Comparison of ENCODE assay signal across 16 mouse cellular contexts in the genomic region with DNA sequence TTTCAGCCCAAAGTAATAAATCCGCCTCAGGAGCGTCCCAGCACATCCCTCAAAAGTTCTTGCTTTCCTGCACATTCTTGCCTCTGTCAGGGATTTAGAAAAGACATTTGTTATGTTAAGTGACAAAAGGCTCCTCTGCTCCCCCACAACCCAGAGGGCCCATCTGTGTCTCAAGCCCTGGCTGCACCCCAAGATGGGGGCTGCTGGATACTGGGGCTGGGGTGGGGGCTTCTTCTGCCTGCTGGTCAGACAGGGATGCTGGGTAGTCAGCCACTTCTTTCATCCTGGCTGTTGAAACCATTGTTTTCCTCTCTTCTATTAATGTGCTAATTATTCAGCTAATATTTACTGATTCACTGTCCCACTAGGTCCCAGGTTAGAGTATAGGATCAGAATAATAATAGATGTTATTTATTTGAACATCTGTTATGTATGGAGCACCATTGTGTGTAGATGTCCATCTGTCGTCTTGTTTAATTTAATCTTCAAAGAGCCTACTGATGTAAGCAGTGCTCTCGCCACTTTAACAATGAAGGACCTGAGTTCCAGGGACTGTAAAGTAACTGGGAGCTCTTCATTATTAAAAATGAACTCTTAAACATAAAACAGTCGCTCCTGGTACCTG. TPM values are rescaled to one million over a fixed set of nuclear protein-coding genes. Genes with fewer than 3 reads are reported as not detected.
DNase-seq lines count a peak whose midpoint lies in the region; ATAC-seq and TF ChIP-seq lines count a peak whose summit lies in the region.
"Had no signal": no experiment of that assay in that cellular context is flagged by ENCODE, and none has a peak within 500 bp of the region (broad histone marks: within the 10 kb centered on the region; RNA-seq: fewer than 3 reads in every experiment).

No protein-coding gene starts in this region.

- H3K27ac ChIP-seq in layer of hippocampus, adult 2 months, result peak overlapping the region; percentile 95
- H3K27ac ChIP-seq in forebrain, embryonic 15.5 days (replicated peaks), result peak overlapping the region; percentile 76
- H3K27ac ChIP-seq in midbrain, embryonic 10.5 days (replicated peaks), result peak overlapping the region; percentile 86
- H3K27ac ChIP-seq in neural tube, embryonic 15.5 days (replicated peaks), result peak overlapping the region; percentile 70
- H3K27ac ChIP-seq: limb, embryonic 12.5 days had no signal

- H3K4me2 ChIP-seq in forebrain, embryonic 15.5 days (replicated peaks), result no peak overlapping the region
- no peak overlapping the region for H3K4me2 ChIP-seq in neural tube, embryonic 15.5 days
- H3K4me2 ChIP-seq: limb, embryonic 12.5 days had no signal

- no peaks in the 10 kb centered on the region for H3K36me3 ChIP-seq in forebrain, embryonic 15.5 days
- peaks cover 71% of the 10 kb centered on the region for H3K36me3 ChIP-seq in midbrain, embryonic 10.5 days
- peaks cover 3% of the 10 kb centered on the region; the same call in 1 of the 2 replicates for H3K36me3 ChIP-seq in neural tube, embryonic 15.5 days
- H3K36me3 ChIP-seq: limb, embryonic 12.5 days had no signal

- WGBS in forebrain, embryonic 15.5 days, result 18% methylated on average over 5 of the region's 5 CpGs
- 49% methylated on average over 5 of the region's 5 CpGs for WGBS in midbrain, embryonic 10.5 days
- WGBS in neural tube, embryonic 15.5 days, result 29% methylated on average over 5 of the region's 5 CpGs

- peaks cover 22% of the 10 kb centered on the region for H3K4me1 ChIP-seq in forebrain, embryonic 15.5 days
- peaks cover 72% of the 10 kb centered on the region for H3K4me1 ChIP-seq in midbrain, embryonic 10.5 days
- peaks cover 40% of the 10 kb centered on the region for H3K4me1 ChIP-seq in neural tube, embryonic 15.5 days
- H3K4me1 ChIP-seq: limb, embryonic 12.5 days had no signal

- no peak overlapping the region for H3K4me3 ChIP-seq in layer of hippocampus, adult 2 months
- no peak overlapping the region for H3K4me3 ChIP-seq in forebrain, embryonic 15.5 days
- H3K4me3 ChIP-seq in midbrain, embryonic 10.5 days, result no peak overlapping the region
- no peak overlapping the region for H3K4me3 ChIP-seq in neural tube, embryonic 15.5 days (replicated peaks)
- H3K4me3 ChIP-seq: limb, embryonic 12.5 days had no signal

- H3K27me3 ChIP-seq in forebrain, embryonic 15.5 days, result no peaks in the 10 kb centered on the region
- H3K27me3 ChIP-seq in midbrain, embryonic 10.5 days (ENCODE audit: low read depth, poor library complexity, severe bottlenecking), result no peaks in the 10 kb centered on the region
- no peaks in the 10 kb centered on the region for H3K27me3 ChIP-seq in neural tube, embryonic 15.5 days (replicated peaks)

- DNase-seq in layer of hippocampus, adult 2 months (ENCODE audit: low spot score in 2 of 2), result no peak
- no peak for DNase-seq in layer of hippocampus, postnatal 10 days (ENCODE audit: low spot score in 2 of 2)
- peak; percentile 24 for DNase-seq in midbrain, embryonic 10.5 days (ENCODE audit: low spot score)
- DNase-seq in Muller cell, postnatal 12 days (ENCODE audit: inconsistent ontology term), result no peak
- DNase-seq in frontal cortex, adult 2 months (ENCODE audit: extremely low spot score in 1 of 2, low spot score in 1 of 2), result no peak
- DNase-seq: B cell, adult 2 months; cerebellum, adult 9-11 months; liver, postnatal 0 days had no signal

- TF ChIP-seq CTCF in layer of hippocampus, adult 2 months (conservative IDR thresholded peaks at IDR 0.05), result no peak

- ATAC-seq in forebrain, embryonic 15.5 days (replicated peaks), result peak; percentile 47
- peak; percentile 62; the same call in 1 of the 2 replicates for ATAC-seq in neural tube, embryonic 15.5 days (ENCODE audit: low FRiP score)
- no peak for ATAC-seq in CD4-positive, CD25-positive, alpha-beta regulatory T cell, adult 4 months
- ATAC-seq: liver, postnatal 0 days had no signal

- H3K9ac ChIP-seq in forebrain, embryonic 15.5 days (replicated peaks), result no peak overlapping the region
- no peak overlapping the region for H3K9ac ChIP-seq in neural tube, embryonic 15.5 days (replicated peaks)
- H3K9ac ChIP-seq: limb, embryonic 12.5 days; liver, postnatal 0 days had no signal

- no peaks in the 10 kb centered on the region for H3K9me3 ChIP-seq in forebrain, embryonic 15.5 days
- H3K9me3 ChIP-seq in midbrain, embryonic 10.5 days (replicated peaks), result no peaks in the 10 kb centered on the region
- no peaks in the 10 kb centered on the region for H3K9me3 ChIP-seq in neural tube, embryonic 15.5 days (replicated peaks)
- H3K9me3 ChIP-seq: limb, embryonic 12.5 days had no signal

RNA-seq across cellular contexts. Expression of a gene that starts 14.0 kb away (rescaled TPM):
- total RNA-seq in layer of hippocampus, adult 2 months (2021), result 100 to 1,000 TPM; 111 to 114 TPM
- 10 to 100 TPM; 89.2 to 96.5 TPM for total RNA-seq in layer of hippocampus, postnatal 10 days (2021)
- polyA plus RNA-seq in forebrain, embryonic 15.5 days (2015; fragmentation: Nextera tagmentation; extraction: Ambion mirVana), result 52.2 and 58.4 TPM in 2 replicates
- polyA plus RNA-seq in midbrain, embryonic 10.5 days (2016; fragmentation: Nextera tagmentation; extraction: Ambion mirVana), result 61.5 and 86.9 TPM in 2 replicates
- polyA plus RNA-seq in neural tube, embryonic 15.5 days (2015; fragmentation: Nextera tagmentation; extraction: Ambion mirVana), result 57.7 and 62.1 TPM in 2 replicates
- not detected for polyA plus RNA-seq in CD4-positive, CD25-positive, alpha-beta regulatory T cell, adult 4 months (2017; shearing (Covaris generic))
- 62.1 and 64.2 TPM in 2 replicates for polyA plus RNA-seq in frontal cortex, adult 2 months (2012; rRNA removed)
- total RNA-seq: hematopoietic stem cell, adult 5-6 weeks; megakaryocyte progenitor cell, adult 5-6 weeks; MEL; neutrophil, adult 5-6 weeks had no signal

Comparison
In these comparisons a context has a peak if more than half of its experiments do, and no peak if none do; other contexts are left out.
1. RNA of a gene that starts 14.0 kb away (polyA plus RNA-seq): 62.1 to 64.2 TPM in frontal cortex, adult 2 months, 57.7 to 62.1 TPM in neural tube, embryonic 15.5 days, 61.5 to 86.9 TPM in midbrain, embryonic 10.5 days and 52.2 to 58.4 TPM in forebrain, embryonic 15.5 days; not detected in CD4-positive, CD25-positive, alpha-beta regulatory T cell, adult 4 months; every median in the first group is over 10 times any median in the second.
2. Peak in every context shown above with its lines, with median percentiles within 50 percentile points of each other: H3K27ac ChIP-seq.